Mouse (Mus musculus) G1E (cell line): Measurements from ENCODE around the gene Stk38l.

ENCODE experiments used
- CTCF ChIP-seq: IDR thresholded peaks from 2 replicates; pipeline ENCODE4 v1.5.1; 2012; ENCODE audit warnings: low read depth, low read length, inconsistent platforms, mixed read lengths
- GATA1 ChIP-seq: IDR thresholded peaks from 2 replicates; pipeline ENCODE4 v1.6.1; 2012; ENCODE audit warnings: borderline replicate concordance, low read length, inconsistent platforms, mixed read lengths
- GATA2 ChIP-seq: IDR thresholded peaks from 2 replicates; pipeline ENCODE4 v1.6.1; 2012; ENCODE audit warnings: low read depth, low read length, inconsistent platforms, borderline replicate concordance
- TAL1 ChIP-seq: conservative IDR thresholded peaks from 2 replicates; pipeline ENCODE4 v1.6.1; 2012; ENCODE audit warnings: low read depth, low read length, inconsistent platforms, mixed read lengths

DNA sequence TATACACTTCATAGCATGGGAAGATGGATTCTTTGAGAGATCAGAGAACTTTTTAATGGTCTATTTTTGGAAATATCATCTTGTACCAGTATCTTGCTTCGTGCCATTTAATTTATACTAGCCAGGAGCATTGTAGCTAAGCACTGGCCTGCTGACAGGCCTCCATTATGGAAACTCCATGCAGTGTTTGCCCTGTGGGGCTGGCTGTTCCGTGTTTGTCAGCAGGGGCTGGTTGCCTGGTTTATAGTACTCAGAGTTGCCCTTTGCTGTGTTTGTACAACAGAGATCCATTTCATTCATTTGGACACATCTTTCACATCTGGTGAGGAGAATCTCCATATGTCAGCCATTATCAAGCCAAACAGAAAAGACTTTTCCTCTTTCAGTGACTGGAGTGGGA, 6.9 kb downstream of the Stk38l start:
- no peak for TF ChIP-seq CTCF
- no peak for TF ChIP-seq GATA1
- TF ChIP-seq TAL1 = no peak
- no peak for TF ChIP-seq GATA2
